Comparison of ENCODE assay signal across 8 mouse cellular contexts in the genomic region with DNA sequence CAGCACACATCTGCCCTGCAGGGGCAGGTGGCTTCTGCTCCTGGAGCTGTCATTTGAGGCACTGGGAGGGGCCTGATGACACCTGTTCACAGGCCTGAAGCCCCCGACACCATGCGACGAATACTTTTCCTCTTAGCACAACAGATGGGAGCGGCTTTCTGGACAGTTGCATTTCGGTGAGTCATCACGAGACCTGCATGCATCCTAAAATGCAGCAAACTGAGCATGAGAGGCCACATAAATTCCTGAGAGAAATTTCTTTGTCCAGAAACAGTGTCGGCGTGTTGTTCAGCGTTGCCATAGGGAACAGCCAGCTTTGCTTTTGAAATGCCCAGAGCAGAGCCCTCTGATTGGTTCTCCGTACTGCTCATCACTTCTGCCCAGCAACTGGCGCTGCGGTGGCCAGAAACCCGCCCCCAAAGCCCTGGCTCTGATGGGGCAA. TPM values are rescaled to one million over a fixed set of nuclear protein-coding genes. Genes with fewer than 3 reads are reported as not detected.
A peak's percentile ranks its signal among the peaks of the same experiment; 100 is the strongest.
DNase-seq lines count a peak whose midpoint lies in the region; ATAC-seq lines count a peak whose summit lies in the region.

No protein-coding gene starts in this region.

- H3K27ac ChIP-seq in intestine, embryonic 16.5 days (ENCODE audit: low read length) = no peak overlapping the region; the same call in 1 of the 2 replicates

- H3K36me3 ChIP-seq in intestine, embryonic 16.5 days (ENCODE audit: control insufficient read depth, insufficient read depth, low read length) = no peaks in the 10 kb centered on the region

- H3K4me1 ChIP-seq in intestine, embryonic 16.5 days (ENCODE audit: control insufficient read depth, insufficient read depth, low read length) = peaks cover 39% of the 10 kb centered on the region

- H3K9ac ChIP-seq in intestine, embryonic 16.5 days (ENCODE audit: low read depth, low read length) = peak overlapping the region; percentile 50; the same call in 1 of the 2 replicates

- peak; percentile 88 for DNase-seq in adrenal gland, adult 8-10 months
- peak; percentile 87 for DNase-seq in embryo, embryonic 9.5 days (ENCODE audit: extremely low spot score)
- DNase-seq in gastrocnemius, postnatal 4 days (ENCODE audit: low spot score in 2 of 2) = peak; percentile 64 to 91
- DNase-seq in left cerebral cortex, postnatal 25 days (ENCODE audit: low spot score in 2 of 2) = peak; percentile 91 to 94
- peak; percentile 96 for DNase-seq in mesoderm, embryonic 11.5 days (ENCODE audit: low read depth, low spot score)
- peak; percentile 88 for DNase-seq in right cerebral cortex, postnatal 25 days
- DNase-seq in urinary bladder, postnatal 36 days (ENCODE audit: low spot score in 2 of 2) = peak; percentile 80 to 89

- H3K27me3 ChIP-seq in intestine, embryonic 16.5 days (replicated peaks; ENCODE audit: control insufficient read depth, insufficient read depth, low read length) = no peaks in the 10 kb centered on the region

- peak overlapping the region; percentile 62 for H3K4me2 ChIP-seq in intestine, embryonic 16.5 days (ENCODE audit: low read depth, low read length)

- peak; percentile 73 for ATAC-seq in intestine, embryonic 16.5 days

- intact Hi-C loops in left cerebral cortex, postnatal 25 days (cut with DNase I) = loop anchor here (2.0 to 5.0 kb wide), 3 partner anchors 76 to 127 kb away; a partner anchor contains a TSS

- peak overlapping the region; percentile 38 for H3K4me3 ChIP-seq in intestine, embryonic 16.5 days (ENCODE audit: low read length)

- H3K9me3 ChIP-seq in intestine, embryonic 16.5 days (ENCODE audit: control insufficient read depth, low read length) = no peaks in the 10 kb centered on the region

- 4% methylated on average over 13 of the region's 13 CpGs for WGBS in intestine, embryonic 16.5 days

RNA-seq across cellular contexts. Expression of a gene that starts 1.8 kb away (rescaled TPM):
- 10 to 100 TPM; 29.8 to 36.7 (median 34.2) TPM for total RNA-seq in adrenal gland, adult 8-10 months (2022)
- total RNA-seq in gastrocnemius, postnatal 4 days (2021) = 10 to 100 TPM; 31.4 to 36.9 TPM
- 4.0 TPM in 2 replicates for polyA plus RNA-seq in intestine, embryonic 16.5 days (2015; fragmentation: Nextera tagmentation; extraction: Ambion mirVana)
- total RNA-seq in left cerebral cortex, postnatal 25 days (2021) = 10 to 100 TPM; 61.3 to 74.6 TPM

RNA-seq across cellular contexts. Expression of a gene that starts 20.0 kb away (rescaled TPM):
- not detected for total RNA-seq in adrenal gland, adult 8-10 months (2022)
- total RNA-seq in gastrocnemius, postnatal 4 days (2021) = under 1 TPM in 1 of 2 experiments, not detected in 1; 0.34 TPM
- polyA plus RNA-seq in intestine, embryonic 16.5 days (2015; fragmentation: Nextera tagmentation; extraction: Ambion mirVana) = not detected in 2 replicates
- total RNA-seq in left cerebral cortex, postnatal 25 days (2021) = not detected
